Mouse (Mus musculus) heart, adult 2 months (tissue): ENCODE measurements around the gene C2cd4b.

Experiments
- CTCF ChIP-seq: fragments of 200-600 bp; IDR thresholded peaks from 2 replicates; pipeline ENCODE4 v1.8.1; 2022; ENCODE audit warnings: antibody characterized with exemption, mild to moderate bottlenecking, moderate library complexity
- POLR2A ChIP-seq: fragments of 200-500 bp; IDR thresholded peaks from 2 replicates; pipeline ENCODE4 v1.6.1; 2011; ENCODE audit warnings: mild to moderate bottlenecking, low read depth, low read length, control low read depth; ENCODE audit not compliant: insufficient read depth

- TF ChIP-seq CTCF (no peak), POLR2A (peak; percentile 99)
Observed at GRCm38 (mm10) chr9:67759163-67759955, at the start of gene C2cd4b.
